Mouse (Mus musculus): ENCODE measurements around the gene Nmt2. TPM values are rescaled to one million over a fixed set of nuclear protein-coding genes. Genes with fewer than 3 reads are reported as not detected.

Gene Nmt2
- 119 and 126 TPM in 2 replicates for polyA plus RNA-seq (2015; fragmentation: Nextera tagmentation; extraction: Ambion mirVana)

DNA sequence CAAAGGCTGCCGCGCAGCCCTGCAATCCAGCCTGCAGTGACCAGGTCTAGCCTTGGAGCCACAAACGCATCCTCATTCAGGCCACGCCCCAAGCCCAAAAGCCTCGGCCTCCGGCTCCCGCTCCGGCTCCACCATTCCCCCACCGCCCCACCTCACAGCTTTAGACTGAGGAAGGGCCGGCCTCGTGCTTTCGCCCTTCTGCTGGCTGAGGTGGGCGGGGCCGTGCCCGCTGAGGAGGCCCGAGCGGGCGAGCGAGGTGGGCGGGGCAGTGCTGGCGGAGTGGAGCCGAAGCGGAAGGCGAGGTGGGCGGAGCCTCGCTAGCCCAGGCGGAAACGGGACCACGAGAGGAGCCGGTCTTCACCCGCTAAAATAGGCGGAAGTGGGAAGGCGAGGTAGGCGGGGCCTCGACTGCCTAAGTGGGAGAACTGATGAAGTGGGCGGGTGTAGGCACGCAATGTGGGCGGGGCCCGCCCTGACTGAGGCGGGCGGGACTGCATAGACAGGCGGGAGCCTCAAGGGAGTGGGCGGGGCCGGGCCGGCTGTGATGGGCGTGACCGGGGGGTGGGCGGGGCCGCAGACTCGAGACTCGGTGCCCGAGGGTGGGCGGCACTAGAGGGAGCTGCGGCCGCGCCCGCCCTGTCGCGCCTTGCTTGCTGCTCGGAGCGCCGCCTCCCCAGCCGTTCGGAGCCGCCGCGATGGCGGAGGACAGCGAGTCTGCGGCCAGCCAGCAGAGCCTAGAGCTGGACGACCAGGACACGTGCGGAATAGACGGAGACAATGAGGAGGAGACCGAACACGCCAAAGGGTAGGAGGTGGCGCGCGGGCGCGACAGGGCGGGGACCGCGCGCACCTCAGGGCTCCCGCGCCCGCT is at the start of gene Nmt2:
TSS of gene Nmt2 (plus strand) at position 611 of the 871 bp plus-strand sequence.
- H3K9ac ChIP-seq (replicated peaks; ENCODE audit: low read depth, low read length), result peak within 1 kb of the TSS; percentile 83
- H3K36me3 ChIP-seq (ENCODE audit: control insufficient read depth, insufficient read depth), result no peaks in the 10 kb centered on the region
- ATAC-seq, result peak; percentile 95
- peak within 1 kb of the TSS; percentile 95 for H3K27ac ChIP-seq (ENCODE audit: low read length)
- H3K9me3 ChIP-seq (ENCODE audit: control insufficient read depth, low read length), result no peaks in the 10 kb centered on the region
- H3K4me3 ChIP-seq (replicated peaks; ENCODE audit: low read length), result peak within 1 kb of the TSS; percentile 77
- H3K27me3 ChIP-seq (replicated peaks; ENCODE audit: control insufficient read depth, insufficient read depth, low read length), result no peaks in the 10 kb centered on the region
- under 1% methylated on average over 88 of the region's 88 CpGs for WGBS
- peaks cover 17% of the 10 kb centered on the region for H3K4me1 ChIP-seq (replicated peaks; ENCODE audit: control insufficient read depth, insufficient read depth, low read length)
- H3K4me2 ChIP-seq (ENCODE audit: low read length), result peak within 1 kb of the TSS; percentile 74

DNA sequence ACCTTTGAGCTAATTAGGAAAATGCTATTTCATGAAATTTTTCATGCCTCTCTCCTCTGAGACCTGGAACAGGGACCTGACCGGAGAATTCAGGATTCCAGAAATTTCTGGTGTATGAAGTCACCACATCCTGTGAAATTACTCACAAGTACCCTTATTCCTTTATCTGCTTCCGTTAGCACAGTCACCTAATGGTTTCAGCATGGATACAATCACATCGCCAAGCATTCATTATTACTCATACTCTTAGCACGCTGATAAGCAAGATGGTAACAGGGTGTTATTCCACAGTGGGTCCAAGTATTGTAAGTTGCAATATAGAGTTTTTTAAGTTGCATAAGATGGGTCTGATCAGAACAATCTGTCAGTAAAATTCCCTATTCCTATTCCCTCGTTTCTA is 44.8 kb upstream of the Nmt2 start:
- Histone ChIP-seq H3K36me3 (ENCODE audit: control insufficient read depth, insufficient read depth) (no peaks in the 10 kb centered on the region), H3K9me3 (ENCODE audit: control insufficient read depth, low read length) (no peaks in the 10 kb centered on the region), H3K4me3 (replicated peaks; ENCODE audit: low read length) (no peak overlapping the region), H3K4me1 (replicated peaks; ENCODE audit: control insufficient read depth, insufficient read depth, low read length) (no peaks in the 10 kb centered on the region), H3K9ac (replicated peaks; ENCODE audit: low read depth, low read length) (no peak overlapping the region), H3K27me3 (replicated peaks; ENCODE audit: control insufficient read depth, insufficient read depth, low read length) (no peaks in the 10 kb centered on the region), H3K27ac (ENCODE audit: low read length) (no peak overlapping the region), H3K4me2 (ENCODE audit: low read length) (no peak overlapping the region)
- ATAC-seq, result no peak
- 78% methylated on average over 5 of the region's 5 CpGs for WGBS

GRCm38 (mm10) chr2:3244251-3244650 is 39.8 kb upstream of the Nmt2 start:
- Histone ChIP-seq H3K4me2 (ENCODE audit: low read length) (no peak overlapping the region), H3K27me3 (replicated peaks; ENCODE audit: control insufficient read depth, insufficient read depth, low read length) (no peaks in the 10 kb centered on the region), H3K9me3 (ENCODE audit: control insufficient read depth, low read length) (no peaks in the 10 kb centered on the region), H3K4me1 (replicated peaks; ENCODE audit: control insufficient read depth, insufficient read depth, low read length) (no peaks in the 10 kb centered on the region), H3K4me3 (replicated peaks; ENCODE audit: low read length) (no peak overlapping the region), H3K27ac (ENCODE audit: low read length) (no peak overlapping the region), H3K36me3 (ENCODE audit: control insufficient read depth, insufficient read depth) (no peaks in the 10 kb centered on the region), H3K9ac (replicated peaks; ENCODE audit: low read depth, low read length) (no peak overlapping the region)
- ATAC-seq, result no peak
- 52% methylated on average over 3 of the region's 3 CpGs for WGBS

GRCm38 (mm10) chr2:3251309-3251708 is 32.7 kb upstream of the Nmt2 start:
- no peak for ATAC-seq
- H3K27ac ChIP-seq (ENCODE audit: low read length), result no peak overlapping the region
- no peaks in the 10 kb centered on the region for H3K4me1 ChIP-seq (replicated peaks; ENCODE audit: control insufficient read depth, insufficient read depth, low read length)
- 80% methylated on average over 2 of the region's 2 CpGs for WGBS
- H3K4me3 ChIP-seq (replicated peaks; ENCODE audit: low read length), result no peak overlapping the region
- H3K9me3 ChIP-seq (ENCODE audit: control insufficient read depth, low read length), result no peaks in the 10 kb centered on the region
- no peaks in the 10 kb centered on the region for H3K36me3 ChIP-seq (ENCODE audit: control insufficient read depth, insufficient read depth)
- no peak overlapping the region for H3K4me2 ChIP-seq (ENCODE audit: low read length)
- H3K9ac ChIP-seq (replicated peaks; ENCODE audit: low read depth, low read length), result no peak overlapping the region
- no peaks in the 10 kb centered on the region for H3K27me3 ChIP-seq (replicated peaks; ENCODE audit: control insufficient read depth, insufficient read depth, low read length)

- H3K9ac ChIP-seq (replicated peaks; ENCODE audit: low read depth, low read length), result no peak overlapping the region
- no peak for ATAC-seq
- no peaks in the 10 kb centered on the region for H3K27me3 ChIP-seq (replicated peaks; ENCODE audit: control insufficient read depth, insufficient read depth, low read length)
- H3K27ac ChIP-seq (ENCODE audit: low read length), result no peak overlapping the region
- 82% methylated on average over 3 of the region's 3 CpGs for WGBS
- no peaks in the 10 kb centered on the region for H3K9me3 ChIP-seq (ENCODE audit: control insufficient read depth, low read length)
- no peak overlapping the region for H3K4me3 ChIP-seq (replicated peaks; ENCODE audit: low read length)
- no peaks in the 10 kb centered on the region for H3K36me3 ChIP-seq (ENCODE audit: control insufficient read depth, insufficient read depth)
- H3K4me1 ChIP-seq (replicated peaks; ENCODE audit: control insufficient read depth, insufficient read depth, low read length), result peaks cover 5% of the 10 kb centered on the region; the same call in 1 of the 2 replicates
- H3K4me2 ChIP-seq (ENCODE audit: low read length), result no peak overlapping the region
Observed at GRCm38 (mm10) chr2:3266466-3266865, 17.5 kb upstream of the Nmt2 start.

GRCm38 (mm10) chr2:3267879-3268278 is 16.1 kb upstream of the Nmt2 start:
- Histone ChIP-seq H3K27ac (ENCODE audit: low read length) (peak overlapping the region; percentile 58; the same call in 1 of the 2 replicates), H3K36me3 (ENCODE audit: control insufficient read depth, insufficient read depth) (no peaks in the 10 kb centered on the region), H3K9me3 (ENCODE audit: control insufficient read depth, low read length) (no peaks in the 10 kb centered on the region), H3K4me3 (replicated peaks; ENCODE audit: low read length) (no peak overlapping the region), H3K4me1 (replicated peaks; ENCODE audit: control insufficient read depth, insufficient read depth, low read length) (peaks cover 5% of the 10 kb centered on the region; the same call in 1 of the 2 replicates), H3K4me2 (ENCODE audit: low read length) (no peak overlapping the region), H3K27me3 (replicated peaks; ENCODE audit: control insufficient read depth, insufficient read depth, low read length) (no peaks in the 10 kb centered on the region), H3K9ac (replicated peaks; ENCODE audit: low read depth, low read length) (no peak overlapping the region)
- ATAC-seq, result peak; percentile 43; the same call in 1 of the 2 replicates
- WGBS, result 9% methylated on average over 3 of the region's 3 CpGs

DNA sequence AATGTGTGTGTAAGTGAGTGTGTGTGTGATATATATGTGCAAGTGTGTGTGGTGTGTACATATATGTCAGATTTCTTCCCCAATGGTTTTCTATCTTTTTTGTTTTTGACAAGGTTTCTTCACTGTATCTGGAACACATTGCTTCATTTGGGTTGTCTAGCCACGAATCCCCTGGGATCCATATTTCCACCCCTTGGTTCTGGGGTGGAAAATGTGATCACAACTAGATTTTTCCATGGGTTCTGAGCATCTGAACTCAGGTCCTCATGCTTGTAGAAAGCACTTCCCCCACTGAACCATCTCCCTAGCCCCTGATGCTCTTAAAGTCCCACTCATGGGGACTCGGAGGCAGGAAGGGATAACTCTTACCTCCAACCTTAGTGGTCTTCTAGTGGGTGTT is 10.7 kb upstream of the Nmt2 start:
- Histone ChIP-seq H3K4me3 (replicated peaks; ENCODE audit: low read length) (no peak overlapping the region), H3K9ac (replicated peaks; ENCODE audit: low read depth, low read length) (no peak overlapping the region), H3K27ac (ENCODE audit: low read length) (no peak overlapping the region), H3K4me2 (ENCODE audit: low read length) (no peak overlapping the region), H3K27me3 (replicated peaks; ENCODE audit: control insufficient read depth, insufficient read depth, low read length) (no peaks in the 10 kb centered on the region), H3K9me3 (ENCODE audit: control insufficient read depth, low read length) (no peaks in the 10 kb centered on the region), H3K4me1 (replicated peaks; ENCODE audit: control insufficient read depth, insufficient read depth, low read length) (no peaks in the 10 kb centered on the region), H3K36me3 (ENCODE audit: control insufficient read depth, insufficient read depth) (no peaks in the 10 kb centered on the region)
- 82% methylated on average over 2 of the region's 2 CpGs for WGBS
- no peak for ATAC-seq

GRCm38 (mm10) chr2:3276106-3276505 is 7.9 kb upstream of the Nmt2 start:
- H3K4me3 ChIP-seq (replicated peaks; ENCODE audit: low read length), result no peak overlapping the region
- no peaks in the 10 kb centered on the region for H3K4me1 ChIP-seq (replicated peaks; ENCODE audit: control insufficient read depth, insufficient read depth, low read length)
- no peaks in the 10 kb centered on the region for H3K27me3 ChIP-seq (replicated peaks; ENCODE audit: control insufficient read depth, insufficient read depth, low read length)
- ATAC-seq, result no peak
- H3K9me3 ChIP-seq (ENCODE audit: control insufficient read depth, low read length), result no peaks in the 10 kb centered on the region
- H3K27ac ChIP-seq (ENCODE audit: low read length), result no peak overlapping the region
- 81% methylated on average over 2 of the region's 2 CpGs for WGBS
- H3K36me3 ChIP-seq (ENCODE audit: control insufficient read depth, insufficient read depth), result no peaks in the 10 kb centered on the region
- no peak overlapping the region for H3K9ac ChIP-seq (replicated peaks; ENCODE audit: low read depth, low read length)
- no peak overlapping the region for H3K4me2 ChIP-seq (ENCODE audit: low read length)

GRCm38 (mm10) chr2:3277502-3277901 is 6.5 kb upstream of the Nmt2 start:
- no peak overlapping the region for H3K27ac ChIP-seq (ENCODE audit: low read length)

More at GRCm38 (mm10) chr2:3277502-3277901, 6.5 kb upstream of the Nmt2 start:
- H3K4me2 ChIP-seq (ENCODE audit: low read length), result no peak overlapping the region
- H3K9ac ChIP-seq (replicated peaks; ENCODE audit: low read depth, low read length), result no peak overlapping the region
- H3K27me3 ChIP-seq (replicated peaks; ENCODE audit: control insufficient read depth, insufficient read depth, low read length), result no peaks in the 10 kb centered on the region
- no peaks in the 10 kb centered on the region for H3K36me3 ChIP-seq (ENCODE audit: control insufficient read depth, insufficient read depth)
- WGBS, result 88% methylated on average over 7 of the region's 7 CpGs
- no peaks in the 10 kb centered on the region for H3K9me3 ChIP-seq (ENCODE audit: control insufficient read depth, low read length)
- ATAC-seq, result no peak
- no peak overlapping the region for H3K4me3 ChIP-seq (replicated peaks; ENCODE audit: low read length)
- peaks cover under 1% of the 10 kb centered on the region; the same call in 1 of the 2 replicates for H3K4me1 ChIP-seq (replicated peaks; ENCODE audit: control insufficient read depth, insufficient read depth, low read length)

All from forebrain, embryonic 16.5 days (tissue).